Mouse (Mus musculus) left cerebral cortex, adult 2 months (tissue): Measurements from ENCODE around the gene Osmr. TPM values are rescaled to one million over a fixed set of nuclear protein-coding genes. Genes with fewer than 3 reads are reported as not detected.

Experiments
- DNase-seq, 2 experiments: peaks; one replicate each; pipeline ENCODE4 v3.0.0; 2021 to 2022; ENCODE audit warnings: low spot score in 2 of 2, mixed read lengths in 1 of 2; ENCODE audit errors: extremely low spot score in 1 of 2
- H3K27ac ChIP-seq: fragments of 200-600 bp; 2 replicates; pipeline ENCODE4 v1.8.1; 2022
- H3K4me3 ChIP-seq: fragments of 200-600 bp; 2 replicates; pipeline ENCODE4 v1.8.1; 2022
- CTCF ChIP-seq: fragments of 200-600 bp; IDR thresholded peaks from 2 replicates; pipeline ENCODE4 v1.8.1; 2022; ENCODE audit warnings: antibody characterized with exemption, mild to moderate bottlenecking, moderate library complexity
- intact Hi-C: fragments of 180-260 bp; cut with DNase I; formaldehyde crosslinking; loops from one replicate; pipeline ENCODE4 v1.15.1; 2025
- total RNA-seq, 2 experiments: library from RNA; stranded (reverse); gene quantifications; 2 replicates each; pipeline ENCODE4 v1.2.3; 2021

The Osmr gene
- total RNA-seq, 2 experiments from 2014 or later, result 2.5 to 3.4 TPM

DNA sequence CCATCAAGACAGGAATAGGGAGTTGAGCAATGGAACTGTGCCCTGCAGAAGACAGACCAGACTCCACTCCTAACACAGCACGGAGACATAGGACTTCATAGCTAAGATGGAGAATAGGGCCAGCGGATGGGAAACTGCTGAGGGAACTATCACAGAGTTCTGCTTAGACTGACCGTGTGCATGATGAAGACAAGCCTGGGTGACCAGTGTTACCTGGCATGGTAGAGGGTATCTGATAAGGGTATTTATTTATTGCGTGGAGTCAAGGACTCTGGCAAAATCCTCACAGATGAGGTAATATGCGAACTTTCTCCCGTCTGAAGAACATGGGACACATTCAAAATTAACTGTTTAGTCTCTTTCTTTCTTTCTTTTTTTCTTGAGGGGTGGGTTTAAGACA, 9.5 kb upstream of the Osmr start:
- H3K27ac ChIP-seq, result no peak overlapping the region
- intact Hi-C loops, result loop anchor here (5.0 kb wide), 1 partner anchor 262 kb away; no protein-coding TSS in a partner anchor
- no peak for TF ChIP-seq CTCF
- no peak for DNase-seq
- no peak overlapping the region for H3K4me3 ChIP-seq

GRCm38 (mm10) chr15:6883816-6884215, 9.0 kb upstream of the Osmr start:
- Histone ChIP-seq H3K4me3 (no peak overlapping the region), H3K27ac (no peak overlapping the region)
- intact Hi-C loops, result loop anchor here (5.0 kb wide), 1 partner anchor 262 kb away; no protein-coding TSS in a partner anchor
- peak; percentile 84 for TF ChIP-seq CTCF
- DNase-seq, result peak; percentile 50 to 51

- TF ChIP-seq CTCF, result no peak
- no peak overlapping the region for H3K27ac ChIP-seq
- intact Hi-C loops, result loop anchor here (5.0 kb wide), 1 partner anchor 261 kb away; no protein-coding TSS in a partner anchor
- no peak for DNase-seq
- H3K4me3 ChIP-seq, result no peak overlapping the region
Observed at GRCm38 (mm10) chr15:6883091-6883490, 8.3 kb upstream of the Osmr start.

DNA sequence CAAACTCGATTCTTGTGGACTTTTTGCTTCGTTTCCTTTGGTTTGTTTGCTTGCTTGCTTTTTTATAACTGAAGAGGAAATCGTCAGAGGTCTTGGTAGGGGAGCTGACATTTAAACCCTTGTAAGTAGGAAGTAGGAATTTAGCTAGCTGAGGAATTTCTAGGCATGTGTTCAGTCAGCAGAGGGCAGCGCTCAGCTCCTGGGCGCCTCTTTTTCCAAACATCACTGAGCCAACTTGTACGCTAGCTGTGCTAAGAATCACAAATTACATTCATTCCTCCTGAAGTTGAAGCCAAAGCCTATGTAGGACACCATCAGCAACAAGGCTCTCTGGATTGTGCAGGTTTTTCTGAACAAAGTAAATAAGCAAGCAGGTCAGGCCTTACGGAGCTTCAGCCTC, 7.4 kb upstream of the Osmr start:
- intact Hi-C loops, result loop anchor here (1.0 to 5.0 kb wide), 3 partner anchors 42 to 344 kb away; no protein-coding TSS in a partner anchor
- peak; percentile 73 for TF ChIP-seq CTCF
- Histone ChIP-seq H3K27ac (no peak overlapping the region), H3K4me3 (no peak overlapping the region)
- DNase-seq, result peak; percentile 30 to 43

GRCm38 (mm10) chr15:6881211-6881610, 6.4 kb upstream of the Osmr start:
- intact Hi-C loops, result loop anchor here (5.0 kb wide), 1 partner anchor 259 kb away; no protein-coding TSS in a partner anchor
- no peak for DNase-seq
- no peak overlapping the region for H3K27ac ChIP-seq
- H3K4me3 ChIP-seq, result no peak overlapping the region
- TF ChIP-seq CTCF, result no peak

DNA sequence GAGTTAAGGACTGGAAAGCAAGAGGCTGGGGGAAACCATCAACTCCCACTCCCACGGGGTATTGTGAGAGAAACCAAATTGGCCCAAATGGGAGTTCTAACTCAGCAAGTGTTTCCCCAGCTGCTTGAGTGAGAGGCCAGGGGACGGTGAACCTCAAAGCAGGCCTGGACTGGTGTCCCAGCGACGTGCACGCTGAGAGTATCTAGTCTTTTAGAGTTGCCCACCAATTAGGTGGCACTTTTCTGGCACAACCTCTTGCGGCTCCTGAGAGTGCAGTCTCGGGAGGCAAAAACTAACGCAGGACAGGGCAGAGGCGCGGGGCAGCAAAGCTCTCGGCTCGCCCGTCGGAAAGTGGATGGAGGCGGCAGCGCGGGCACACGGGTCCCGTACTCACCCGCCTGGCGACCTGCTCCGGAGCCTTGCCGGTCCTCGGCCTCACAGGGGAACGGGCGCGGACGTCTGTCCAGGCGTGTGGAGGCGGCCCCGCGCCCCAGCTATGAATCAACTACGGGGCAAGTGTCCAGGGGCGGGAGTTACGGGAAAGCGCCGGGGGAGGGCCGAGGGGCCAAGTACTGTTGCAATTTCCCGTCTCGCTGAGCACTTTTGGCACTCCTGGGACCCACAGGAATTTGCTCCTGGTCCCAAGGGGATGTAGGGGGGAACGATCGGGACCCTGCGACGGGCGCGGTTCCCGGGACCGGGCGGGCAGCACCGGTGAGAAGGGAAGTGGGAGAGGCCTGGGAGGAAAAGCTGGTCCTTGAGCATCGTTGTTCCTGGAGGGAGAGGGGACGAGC, 765 bp downstream of the Osmr start:
- H3K4me3 ChIP-seq, result peak overlapping the region; percentile 39
- peak overlapping the region; percentile 57 for H3K27ac ChIP-seq
- intact Hi-C loops, result no loop called here
- TF ChIP-seq CTCF, result no peak
- DNase-seq, result no peak

DNA sequence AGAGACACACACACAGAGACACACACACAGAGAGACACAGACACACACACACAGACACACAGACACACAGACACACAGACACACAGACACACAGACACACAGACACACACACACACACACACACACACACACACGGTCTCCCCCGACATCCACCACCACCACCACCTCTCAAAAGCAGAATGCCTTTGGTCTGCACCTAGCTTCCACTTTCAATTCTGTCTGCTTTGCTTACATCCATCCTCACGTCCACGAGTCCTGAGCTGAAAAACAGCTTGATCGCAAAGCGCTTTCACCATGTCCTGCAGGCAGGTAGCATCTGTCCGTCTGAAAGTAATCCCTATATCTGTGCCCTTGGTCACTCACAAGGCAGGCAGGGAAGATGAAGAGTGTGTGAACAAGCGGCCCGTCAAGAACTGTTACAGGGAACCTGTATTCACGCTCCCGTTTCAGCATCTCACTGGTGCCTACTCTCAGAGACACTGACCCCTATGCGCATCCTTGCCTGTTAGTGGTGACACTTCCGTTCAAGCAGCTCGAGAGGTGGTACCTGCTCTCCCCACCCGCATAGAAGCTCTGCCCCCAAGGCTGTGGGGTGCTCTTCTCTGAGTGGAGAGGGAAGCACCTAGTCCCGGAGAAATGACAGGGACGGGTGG, 1.5 kb downstream of the Osmr start:
- H3K4me3 ChIP-seq, result peak overlapping the region; percentile 39
- no peak for TF ChIP-seq CTCF
- intact Hi-C loops, result no loop called here
- DNase-seq, result no peak
- H3K27ac ChIP-seq, result peak overlapping the region; percentile 57; the same call in 1 of the 2 replicates

DNA sequence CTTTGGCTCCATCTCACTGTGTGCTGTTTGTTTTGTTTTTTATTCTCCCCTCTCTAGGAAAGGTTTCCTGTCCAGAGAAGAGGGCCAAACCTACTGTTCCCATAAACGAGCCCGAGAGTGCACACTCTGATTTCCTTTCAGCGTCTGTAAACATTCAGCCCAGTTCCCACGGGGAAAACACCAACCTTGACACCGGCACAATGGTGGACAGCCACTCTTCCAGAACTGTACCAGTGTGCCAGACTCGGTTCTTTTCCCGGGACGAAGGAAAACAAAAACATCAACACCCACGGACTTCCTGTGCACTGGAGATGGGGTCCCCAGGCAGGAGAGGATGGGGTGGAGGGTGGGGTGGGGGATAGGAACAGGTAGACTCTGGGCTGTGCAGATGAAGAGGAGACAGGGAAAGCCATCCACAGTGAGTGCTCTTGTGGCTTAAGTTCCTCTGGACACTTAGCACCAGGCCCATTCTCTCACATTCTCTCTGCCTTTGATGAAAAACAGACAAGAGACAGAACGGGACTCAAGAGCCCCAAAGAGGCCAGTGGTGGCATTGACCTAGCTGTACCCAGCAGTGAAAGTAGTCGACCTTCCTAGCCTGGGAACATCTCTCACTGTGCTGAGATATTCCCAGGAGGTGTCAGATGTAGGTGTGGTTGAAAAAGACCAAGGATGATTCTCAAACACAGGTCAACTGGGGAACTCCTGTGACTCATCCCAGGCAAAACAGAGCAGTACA, 3.0 kb downstream of the Osmr start:
- intact Hi-C loops, result no loop called here
- Histone ChIP-seq H3K4me3 (peak overlapping the region; percentile 14), H3K27ac (peak overlapping the region; percentile 45; the same call in 1 of the 2 replicates)
- TF ChIP-seq CTCF, result no peak
- no peak for DNase-seq

- TF ChIP-seq CTCF, result no peak
- no peak for DNase-seq
- H3K27ac ChIP-seq, result no peak overlapping the region
- no peak overlapping the region for H3K4me3 ChIP-seq
- intact Hi-C loops, result no loop called here
Observed at GRCm38 (mm10) chr15:6866888-6867287, 7.9 kb downstream of the Osmr start.

DNA sequence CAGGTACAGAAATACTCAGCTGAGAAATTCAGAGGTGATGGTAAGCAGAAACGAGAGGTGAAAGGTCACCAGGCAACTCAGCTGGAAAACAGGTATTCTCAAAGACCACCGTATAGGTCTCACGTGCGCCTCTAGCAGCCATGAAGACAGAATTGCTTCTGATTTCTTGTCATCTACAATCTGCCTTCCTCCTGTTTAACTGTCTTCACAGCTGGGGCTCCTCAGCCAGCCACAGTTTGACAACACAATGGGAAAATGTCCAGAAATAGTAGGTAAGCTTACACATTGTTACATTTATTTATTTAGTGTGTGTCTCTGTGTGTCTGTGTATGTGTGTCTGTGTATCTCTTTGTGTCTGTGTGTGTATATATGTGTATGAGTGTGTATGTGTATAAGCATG, 12.6 kb downstream of the Osmr start:
- TF ChIP-seq CTCF, result no peak
- intact Hi-C loops, result no loop called here

GRCm38 (mm10) chr15:6861617-6862016, 13.2 kb downstream of the Osmr start:
- intact Hi-C loops, result no loop called here
- TF ChIP-seq CTCF, result no peak
- DNase-seq, result no peak
- Histone ChIP-seq H3K4me3 (no peak overlapping the region), H3K27ac (no peak overlapping the region)

More for the DNA sequence above, 12.6 kb downstream of the Osmr start:
- no peak overlapping the region for H3K4me3 ChIP-seq
- no peak overlapping the region for H3K27ac ChIP-seq
- no peak for DNase-seq

DNA sequence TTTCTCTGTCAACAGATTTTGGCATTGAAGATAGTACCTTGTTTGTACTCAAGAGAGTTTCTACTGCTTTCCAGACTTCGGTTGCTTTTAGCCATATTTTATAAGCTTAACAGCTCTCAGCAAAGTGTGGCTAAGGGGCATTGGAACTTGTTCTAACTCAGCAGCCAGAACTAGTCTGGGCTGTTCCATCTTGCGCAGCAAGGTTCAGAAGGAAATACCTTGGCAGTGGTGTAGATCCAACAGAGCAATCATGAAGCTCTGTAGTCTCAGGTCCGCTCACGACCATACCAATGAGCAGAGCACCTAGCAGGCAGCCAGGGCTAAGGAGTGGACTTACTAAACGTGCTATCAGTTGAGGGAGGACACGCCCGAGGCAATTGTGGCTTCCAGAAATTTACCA, 15.0 kb downstream of the Osmr start:
- intact Hi-C loops, result no loop called here
- DNase-seq, result no peak
- TF ChIP-seq CTCF, result no peak
- no peak overlapping the region for H3K27ac ChIP-seq
- H3K4me3 ChIP-seq, result no peak overlapping the region
